Mouse (Mus musculus): ENCODE data around the gene Klhl18. TPM values are rescaled to one million over a fixed set of nuclear protein-coding genes. Genes with fewer than 3 reads are reported as not detected.

The Klhl18 gene
- 8.7 and 10.1 TPM in 2 replicates for total RNA-seq (2017)

- peak; percentile 87 for ATAC-seq (replicated peaks; ENCODE audit: low read depth, poor library complexity, severe bottlenecking)
Observed at GRCm38 (mm10) chr9:110476124-110477091, at the start of gene Klhl18, which contains the start of gene Kif9. Klhl18 (minus strand) TSS chr9:110476694. Kif9 (plus strand) TSS chr9:110476958.

DNA sequence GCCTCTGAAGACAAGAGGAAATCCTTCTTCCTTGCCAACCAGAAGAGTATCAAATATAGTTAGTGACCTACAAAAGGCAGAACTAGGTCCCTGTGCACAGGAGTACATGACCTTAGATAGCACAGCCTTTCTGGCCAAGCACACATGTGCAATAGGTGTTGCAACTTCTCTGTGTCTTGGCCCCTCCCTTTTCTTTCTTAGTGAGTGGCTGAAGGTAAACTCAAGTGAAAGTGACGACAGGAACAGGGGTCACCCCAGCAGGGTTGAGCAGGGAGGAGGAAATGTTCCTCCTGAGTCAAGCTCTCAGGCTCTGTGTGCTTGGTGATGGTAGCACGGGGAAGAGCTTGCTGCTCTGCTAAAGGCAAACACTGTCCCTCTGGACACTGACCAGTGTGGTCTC, 49.2 kb upstream of the Klhl18 start:
- ATAC-seq (replicated peaks; ENCODE audit: low read depth, poor library complexity, severe bottlenecking): peak; percentile 51

GRCm38 (mm10) chr9:110490913-110491312, 14.4 kb upstream of the Klhl18 start:
- no peak for ATAC-seq (replicated peaks; ENCODE audit: low read depth, poor library complexity, severe bottlenecking)

GRCm38 (mm10) chr9:110488841-110489240, 12.3 kb upstream of the Klhl18 start:
- ATAC-seq (replicated peaks; ENCODE audit: low read depth, poor library complexity, severe bottlenecking): no peak

DNA sequence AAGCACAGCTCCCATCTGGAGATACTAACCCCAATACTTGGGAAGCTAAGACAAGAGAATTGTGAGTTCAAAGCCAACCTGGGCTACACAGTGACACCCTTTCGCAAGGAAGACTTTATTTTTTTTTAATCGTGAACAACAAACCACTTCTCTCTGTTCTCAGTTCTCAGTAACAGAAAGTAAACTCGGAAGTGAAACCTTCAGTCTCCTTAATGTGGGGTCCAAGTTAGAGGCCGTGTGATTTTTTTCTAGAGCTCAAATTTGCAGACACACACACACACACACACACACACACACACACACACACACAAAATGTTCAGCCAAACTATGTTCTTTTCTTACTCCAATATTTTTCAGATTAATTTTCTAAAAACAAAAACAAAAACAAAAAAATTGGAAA, 2.1 kb upstream of the Klhl18 start:
- no peak for ATAC-seq (replicated peaks; ENCODE audit: low read depth, poor library complexity, severe bottlenecking)

DNA sequence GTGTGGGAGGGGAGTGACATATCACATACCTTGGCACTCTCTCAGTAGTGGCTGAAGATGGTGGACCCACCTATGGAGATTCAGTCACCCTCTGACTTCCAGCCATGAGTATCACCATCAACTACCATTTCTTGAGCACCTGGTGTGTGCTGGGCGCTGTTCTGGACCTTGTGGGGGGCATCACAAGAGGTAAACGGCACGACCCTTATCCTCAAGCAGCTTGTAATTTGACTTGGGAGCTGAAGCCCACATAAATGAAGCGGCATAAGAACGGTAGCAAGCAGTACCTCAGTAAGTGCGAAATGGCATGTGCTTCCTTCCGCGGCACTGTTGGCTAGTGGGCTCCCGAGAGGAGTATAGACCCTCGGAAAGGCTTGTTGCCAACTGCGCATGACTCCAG, 1.5 kb upstream of the Klhl18 start:
- ATAC-seq (replicated peaks; ENCODE audit: low read depth, poor library complexity, severe bottlenecking): no peak

DNA sequence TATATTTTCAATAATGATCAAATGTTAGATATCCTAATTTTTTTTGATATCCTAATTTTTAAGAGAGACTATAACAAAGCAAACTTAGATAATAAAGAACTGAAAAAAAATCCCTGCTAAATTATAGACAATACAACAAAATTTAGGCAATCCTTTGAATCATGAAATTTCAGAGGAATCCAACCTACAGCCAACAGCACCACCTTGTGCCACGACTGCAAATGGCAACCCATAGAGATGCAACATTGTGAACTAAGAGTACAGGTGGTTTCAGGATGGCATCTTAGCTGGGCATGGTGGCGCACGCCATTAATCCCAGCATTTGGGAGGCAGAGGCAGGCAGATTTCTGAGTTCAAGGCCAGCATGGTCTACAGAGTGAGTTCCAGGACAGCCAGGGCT, 10.3 kb downstream of the Klhl18 start:
- ATAC-seq (replicated peaks; ENCODE audit: low read depth, poor library complexity, severe bottlenecking): peak; percentile 39; the same call in 1 of the 2 replicates

DNA sequence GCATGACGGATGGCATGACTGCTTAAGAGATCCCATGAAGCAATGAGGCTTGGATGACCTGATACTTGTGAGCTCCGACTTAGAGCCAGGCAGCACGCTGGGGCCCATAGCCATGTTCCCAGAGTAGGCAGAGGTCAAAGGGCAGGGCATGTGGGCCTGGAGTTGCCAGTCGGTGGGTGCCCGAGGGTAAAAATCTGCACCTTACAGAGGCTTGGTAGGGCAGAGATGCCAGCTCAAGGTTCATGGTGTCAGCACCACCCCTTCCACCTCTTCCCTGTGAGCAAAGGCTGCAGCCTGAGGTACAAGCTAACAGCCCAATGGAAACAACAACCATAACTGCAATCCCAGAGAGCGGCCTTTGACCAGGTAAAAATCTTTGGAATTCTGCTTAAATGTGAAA, 11.2 kb downstream of the Klhl18 start:
- ATAC-seq (replicated peaks; ENCODE audit: low read depth, poor library complexity, severe bottlenecking): no peak

DNA sequence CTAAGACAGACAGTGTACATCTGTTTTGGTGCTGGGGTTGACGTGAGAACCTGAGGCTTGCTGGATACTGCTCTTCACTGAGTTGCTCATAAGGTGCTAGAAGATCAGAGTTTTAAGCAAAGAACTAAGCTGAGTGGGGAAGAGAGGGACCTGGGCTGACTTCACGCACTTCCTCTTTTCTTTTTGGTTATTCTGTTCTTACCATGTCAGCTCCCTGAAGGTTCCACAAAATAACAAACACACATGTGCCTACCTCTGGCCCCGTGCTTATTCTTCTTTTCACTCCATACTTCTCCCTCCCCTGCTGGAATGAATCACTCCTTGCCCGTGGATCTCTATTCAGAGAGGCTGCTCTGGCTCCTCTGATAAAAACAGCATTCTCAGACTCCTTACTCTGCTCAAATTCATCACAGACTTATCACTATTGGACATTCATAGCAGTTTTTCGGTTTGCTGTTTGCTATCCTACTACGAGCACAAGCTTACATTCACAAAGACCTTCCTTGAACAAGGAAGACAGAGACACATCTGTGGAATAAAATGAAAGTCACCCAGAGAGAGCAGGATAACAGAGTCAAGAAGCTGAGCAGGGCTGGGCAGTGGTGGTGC, 12.4 kb downstream of the Klhl18 start:
- ATAC-seq (replicated peaks; ENCODE audit: low read depth, poor library complexity, severe bottlenecking): peak; percentile 42

- ATAC-seq (replicated peaks; ENCODE audit: low read depth, poor library complexity, severe bottlenecking): no peak
Observed at GRCm38 (mm10) chr9:110462321-110462720, 14.2 kb downstream of the Klhl18 start.

- ATAC-seq (replicated peaks; ENCODE audit: low read depth, poor library complexity, severe bottlenecking): peak; percentile 8; the same call in 1 of the 2 replicates
Observed at GRCm38 (mm10) chr9:110460884-110461815, 15.3 kb downstream of the Klhl18 start.

DNA sequence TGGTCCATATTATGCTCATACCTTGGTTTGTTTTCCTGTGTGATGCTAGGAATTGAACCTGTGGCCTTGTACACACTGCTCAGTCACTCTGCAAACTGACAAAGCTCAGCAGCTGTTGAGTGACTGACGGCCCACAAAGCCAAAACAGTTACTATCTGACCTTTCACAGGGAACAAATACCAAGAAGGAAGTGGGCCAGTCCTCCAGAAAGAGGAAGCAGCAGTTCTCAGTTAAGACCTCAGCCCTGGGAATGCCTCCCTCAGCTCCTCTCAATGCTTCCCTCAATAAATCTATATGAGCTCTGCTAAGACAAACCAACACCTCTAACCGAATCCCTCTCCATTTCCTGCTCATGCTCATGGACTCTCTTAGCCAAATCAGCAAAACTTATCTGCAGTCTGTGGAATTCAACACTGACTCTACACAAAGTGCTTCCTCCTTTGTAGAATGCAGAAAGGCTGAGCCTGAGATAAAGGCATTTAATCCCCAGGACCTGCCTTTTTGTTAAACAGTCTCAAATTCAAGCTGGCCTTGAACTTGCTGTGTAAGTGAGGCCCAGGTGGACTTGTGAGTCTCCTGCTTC, 17.3 kb downstream of the Klhl18 start:
- ATAC-seq (replicated peaks; ENCODE audit: low read depth, poor library complexity, severe bottlenecking): peak; percentile 80

- no peak for ATAC-seq (replicated peaks; ENCODE audit: low read depth, poor library complexity, severe bottlenecking)
Observed at GRCm38 (mm10) chr9:110457926-110458325, 18.6 kb downstream of the Klhl18 start.

GRCm38 (mm10) chr9:110452523-110452922, 24.0 kb downstream of the Klhl18 start:
- ATAC-seq (replicated peaks; ENCODE audit: low read depth, poor library complexity, severe bottlenecking): peak; percentile 57

- ATAC-seq (replicated peaks; ENCODE audit: low read depth, poor library complexity, severe bottlenecking): peak; percentile 95
Observed at GRCm38 (mm10) chr9:110448857-110449617, 27.5 kb downstream of the Klhl18 start.

- no peak for ATAC-seq (replicated peaks; ENCODE audit: low read depth, poor library complexity, severe bottlenecking)
Observed at GRCm38 (mm10) chr9:110448356-110448755, 28.1 kb downstream of the Klhl18 start.

- peak; percentile 84 for ATAC-seq (replicated peaks; ENCODE audit: low read depth, poor library complexity, severe bottlenecking)
Observed at GRCm38 (mm10) chr9:110440559-110440958, 35.9 kb downstream of the Klhl18 start.

- ATAC-seq (replicated peaks; ENCODE audit: low read depth, poor library complexity, severe bottlenecking): peak; percentile 74
Observed at GRCm38 (mm10) chr9:110440049-110440448, 36.4 kb downstream of the Klhl18 start.

- no peak for ATAC-seq (replicated peaks; ENCODE audit: low read depth, poor library complexity, severe bottlenecking)
Observed at GRCm38 (mm10) chr9:110436041-110436440, 40.5 kb downstream of the Klhl18 start.
